Mouse (Mus musculus) CH12.LX (cell line): ENCODE measurements around the gene Dpagt1.

Source experiments
- CHD2 ChIP-seq: IDR thresholded peaks from 2 replicates; pipeline ENCODE4 v1.6.1; 2011; ENCODE audit warnings: low read length, improper control_type of control experiment
- CTCF ChIP-seq, 2 experiments: IDR thresholded peaks in 1 of 2; conservative IDR thresholded peaks in 1 of 2; 2 replicates each; pipeline ENCODE4 v1.5.1; 2011 to 2012; ENCODE audit warnings: low read depth in 2 of 2, low read length in 2 of 2, improper control_type of control experiment in 1 of 2, inconsistent platforms in 1 of 2, mild to moderate bottlenecking in 1 of 2, moderate library complexity in 1 of 2
- E2F4 ChIP-seq: IDR thresholded peaks from 2 replicates; pipeline ENCODE4 v1.6.1; 2011; ENCODE audit warnings: low read depth, low read length, improper control_type of control experiment; ENCODE audit not compliant: insufficient replicate concordance
- EP300 ChIP-seq: IDR thresholded peaks from 2 replicates; pipeline ENCODE4 v1.6.1; 2011; ENCODE audit warnings: low read length, improper control_type of control experiment
- KAT2A ChIP-seq: IDR thresholded peaks from 2 replicates; pipeline ENCODE4 v1.6.1; 2012; ENCODE audit warnings: low read length, improper control_type of control experiment, inconsistent platforms; ENCODE audit not compliant: insufficient replicate concordance
- MAZ ChIP-seq: IDR thresholded peaks from 2 replicates; pipeline ENCODE4 v1.6.1; 2012; ENCODE audit warnings: low read depth, mild to moderate bottlenecking, inconsistent platforms, low read length, improper control_type of control experiment, moderate library complexity
- MEF2A ChIP-seq: IDR thresholded peaks from 2 replicates; pipeline ENCODE4 v1.6.1; 2014; ENCODE audit warnings: low read depth, mild to moderate bottlenecking, inconsistent platforms, low read length, improper control_type of control experiment, borderline replicate concordance
- NELFE ChIP-seq: IDR thresholded peaks from 2 replicates; pipeline ENCODE4 v1.6.1; 2011; ENCODE audit warnings: low read depth, low read length, improper control_type of control experiment
- POLR2A ChIP-seq: IDR thresholded peaks from 2 replicates; pipeline ENCODE4 v1.6.1; 2011; ENCODE audit warnings: low read depth, mild to moderate bottlenecking, improper control_type of control experiment, low read length
- USF1 ChIP-seq: IDR thresholded peaks from 2 replicates; pipeline ENCODE4 v1.6.1; 2014; ENCODE audit warnings: low read depth, mild to moderate bottlenecking, inconsistent platforms, low read length, improper control_type of control experiment
- USF2 ChIP-seq: conservative IDR thresholded peaks from 2 replicates; pipeline ENCODE4 v1.6.1; 2011; ENCODE audit warnings: low read depth, low read length, improper control_type of control experiment
- ZC3H11A ChIP-seq: IDR thresholded peaks from 2 replicates; pipeline ENCODE4 v1.6.1; 2012; ENCODE audit warnings: low read depth, mild to moderate bottlenecking, inconsistent platforms, low read length, improper control_type of control experiment
- ZNF384 ChIP-seq: IDR thresholded peaks from 2 replicates; pipeline ENCODE4 v1.6.1; 2012; ENCODE audit warnings: low read depth, low read length, improper control_type of control experiment, inconsistent platforms

GRCm38 (mm10) chr9:44347621-44348020 is 21.8 kb downstream of the Dpagt1 start:
- TF ChIP-seq CHD2 (no peak), POLR2A (no peak), USF2 (no peak), KAT2A (no peak), NELFE (no peak), CTCF (conservative IDR thresholded peaks at IDR 0.05 in 1 of 2, IDR thresholded peaks at IDR 0.05 in 1 of 2; ENCODE audit: low read depth in 2 of 2, low read length in 2 of 2) (no peak), EP300 (no peak), E2F4 (no peak), ZNF384 (no peak), MAZ (no peak), ZC3H11A (no peak), MEF2A (no peak), USF1 (no peak)
